Mouse (Mus musculus) embryonic facial prominence, embryonic 15.5 days (tissue): ENCODE data around the gene Olfr12. TPM values are rescaled to one million over a fixed set of nuclear protein-coding genes. Genes with fewer than 3 reads are reported as not detected.

ENCODE experiments used
- ATAC-seq: fragments of 200-750 bp; cut with Nextera tagmentation; 2 replicates; pipeline ENCODE4 v1.8.0; 2017; ENCODE audit warnings: low read depth, moderate TSS enrichment; ENCODE audit not compliant: insufficient number of reproducible peaks, low FRiP score, low TSS enrichment
- H3K27ac ChIP-seq: fragments of 300-500 bp; sonication (generic); replicated peaks from 2 replicates; pipeline ENCODE4 v1.5.1; 2015; ENCODE audit warnings: mild to moderate bottlenecking, inconsistent platforms
- H3K27me3 ChIP-seq: fragments of 300-500 bp; sonication (generic); 2 replicates; pipeline ENCODE4 v1.6.1; 2015; ENCODE audit warnings: inconsistent platforms
- H3K36me3 ChIP-seq: fragments of 300-500 bp; sonication (generic); 2 replicates; pipeline ENCODE4 v1.6.1; 2015; ENCODE audit warnings: mild to moderate bottlenecking, inconsistent platforms
- H3K4me1 ChIP-seq: fragments of 300-500 bp; sonication (generic); 2 replicates; pipeline ENCODE4 v1.6.1; 2015; ENCODE audit warnings: inconsistent platforms
- H3K4me2 ChIP-seq: fragments of 300-500 bp; sonication (generic); replicated peaks from 2 replicates; pipeline ENCODE4 v1.6.1; 2015; ENCODE audit warnings: mild to moderate bottlenecking, inconsistent platforms
- H3K4me3 ChIP-seq: fragments of 300-500 bp; sonication (generic); replicated peaks from 2 replicates; pipeline ENCODE4 v1.5.1; 2015; ENCODE audit warnings: mild to moderate bottlenecking, inconsistent platforms
- H3K9ac ChIP-seq: fragments of 300-500 bp; sonication (generic); 2 replicates; pipeline ENCODE4 v1.6.1; 2015; ENCODE audit warnings: inconsistent platforms
- H3K9me3 ChIP-seq: fragments of 300-500 bp; sonication (generic); replicated peaks from 2 replicates; pipeline ENCODE4 v1.6.1; 2016; ENCODE audit warnings: inconsistent platforms
- WGBS: fragments of 180-500 bp; shearing (Covaris S2); methylation state at CpG from one replicate; pipeline ENCODE4 v1.1.7; 2015; 5-methylcytosine and 5-hydroxymethylcytosine counted together
- polyA plus RNA-seq: library from polyadenylated mRNA; unstranded; fragments of >200 nt; fragmentation: Nextera tagmentation; extraction: Ambion mirVana; gene quantifications from 2 replicates; pipeline ENCODE4 v1.2.1, GENCODE M21; 2015

Gene Olfr12
- polyA plus RNA-seq, 1 experiment from 2014 or later, result 0.05 TPM

DNA sequence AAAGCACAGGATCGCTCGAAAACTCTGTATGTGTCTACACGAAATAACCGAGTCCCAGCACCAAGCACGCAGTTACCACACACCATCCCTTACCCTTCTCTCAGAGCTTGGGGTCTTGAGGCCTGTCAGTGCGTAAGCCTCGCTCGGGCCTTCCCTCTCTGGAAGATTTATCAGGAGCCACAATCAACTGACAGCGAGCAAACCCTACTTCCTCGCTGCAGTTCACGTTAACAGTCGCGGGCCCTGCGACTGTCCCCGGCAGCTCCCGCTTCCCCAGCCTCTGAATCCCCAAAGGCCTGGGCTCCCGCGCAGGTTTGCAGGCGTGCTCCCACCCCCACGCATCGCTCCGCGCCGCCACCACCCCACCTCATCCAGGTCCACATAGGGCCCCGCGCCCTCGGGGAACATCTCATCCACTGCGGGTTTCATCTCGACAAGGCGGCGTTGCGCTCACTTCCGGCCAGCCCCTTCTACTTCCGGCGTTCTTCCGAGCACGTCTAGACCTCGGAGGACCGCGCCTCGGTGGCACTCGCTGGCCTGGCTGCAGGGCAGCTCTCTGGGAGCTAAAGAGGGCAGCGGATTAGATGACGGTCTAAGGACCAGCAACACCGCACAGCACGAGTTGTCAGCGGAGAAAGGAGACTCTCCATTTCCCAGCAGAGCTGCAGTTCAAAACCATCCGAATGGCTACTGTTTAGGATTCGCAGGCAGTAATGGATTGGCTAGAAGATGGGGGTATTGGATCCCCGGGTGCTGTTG lies 24.1 kb downstream of the Olfr12 start, which contains the start of gene Cops9:
Gene Cops9 (minus strand): TSS at position 472 of the 759 bp plus-strand sequence.
- Histone ChIP-seq H3K36me3 (peaks cover 29% of the 10 kb centered on the region), H3K4me2 (peak within 1 kb of the TSS; percentile 90), H3K27ac (peak within 1 kb of the TSS; percentile 75), H3K27me3 (no peaks in the 10 kb centered on the region; the same call in 1 of the 2 replicates), H3K9ac (peak within 1 kb of the TSS; percentile 96), H3K9me3 (no peaks in the 10 kb centered on the region), H3K4me1 (peaks cover 22% of the 10 kb centered on the region), H3K4me3 (peak within 1 kb of the TSS; percentile 96)
- WGBS, result under 1% methylated on average over 50 of the region's 50 CpGs
- ATAC-seq, result peak; percentile 87

DNA sequence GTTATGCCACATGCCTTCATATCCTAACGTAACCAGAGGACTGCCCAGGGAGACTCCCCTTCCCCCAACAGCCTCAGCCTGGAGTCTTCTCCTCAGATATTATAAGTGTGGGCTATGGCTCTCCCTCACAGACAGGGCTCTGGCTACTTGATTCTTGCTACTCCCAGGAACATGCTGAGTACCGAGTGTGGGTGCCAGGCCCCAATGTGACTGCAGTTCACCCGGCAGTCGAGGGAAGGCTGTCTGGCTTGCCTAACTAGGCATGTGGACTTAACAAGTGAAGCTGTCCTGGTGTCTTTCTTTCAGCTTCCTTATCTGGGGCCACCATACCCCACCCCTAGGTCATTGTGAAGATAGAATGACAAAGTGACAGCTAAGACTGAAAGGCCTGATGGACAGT lies 26.1 kb downstream of the Olfr12 start:
- Histone ChIP-seq H3K27ac (no peak overlapping the region), H3K36me3 (peaks cover 10% of the 10 kb centered on the region), H3K9me3 (no peaks in the 10 kb centered on the region), H3K9ac (no peak overlapping the region), H3K4me2 (no peak overlapping the region), H3K27me3 (no peaks in the 10 kb centered on the region; the same call in 1 of the 2 replicates), H3K4me3 (no peak overlapping the region), H3K4me1 (peaks cover 35% of the 10 kb centered on the region)
- no peak for ATAC-seq
- 78% methylated on average over 4 of the region's 4 CpGs for WGBS

DNA sequence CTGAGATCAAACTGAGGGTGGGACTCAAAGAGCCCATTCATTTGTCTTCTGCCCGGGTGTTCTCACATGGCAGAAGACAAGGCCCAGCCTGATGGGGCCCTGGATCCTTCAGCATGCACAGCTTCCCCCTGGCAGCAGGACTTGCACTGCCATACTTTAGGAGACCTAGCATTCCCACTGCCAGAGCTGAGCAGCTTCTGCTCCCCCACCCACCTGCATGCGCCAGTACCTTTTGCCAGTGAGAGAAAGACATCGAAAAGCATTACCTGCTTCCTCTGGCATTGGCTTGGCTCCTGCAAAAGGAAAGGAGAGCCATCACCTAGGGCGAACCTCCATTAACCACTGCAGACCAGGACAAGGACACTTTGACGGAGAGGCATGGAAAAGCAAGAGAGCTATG lies 27.3 kb downstream of the Olfr12 start:
- no peak for ATAC-seq
- WGBS, result 81% methylated on average over 5 of the region's 5 CpGs
- H3K9me3 ChIP-seq, result no peaks in the 10 kb centered on the region
- H3K27me3 ChIP-seq, result no peaks in the 10 kb centered on the region; the same call in 1 of the 2 replicates
- no peak overlapping the region for H3K4me2 ChIP-seq
- no peak overlapping the region for H3K27ac ChIP-seq
- peaks cover 35% of the 10 kb centered on the region for H3K4me1 ChIP-seq
- no peak overlapping the region for H3K9ac ChIP-seq
- no peak overlapping the region for H3K4me3 ChIP-seq
- H3K36me3 ChIP-seq, result 0 out of 2 replicates have a peak, but pooled peaks cover under 1% of the 10 kb centered on the region

DNA sequence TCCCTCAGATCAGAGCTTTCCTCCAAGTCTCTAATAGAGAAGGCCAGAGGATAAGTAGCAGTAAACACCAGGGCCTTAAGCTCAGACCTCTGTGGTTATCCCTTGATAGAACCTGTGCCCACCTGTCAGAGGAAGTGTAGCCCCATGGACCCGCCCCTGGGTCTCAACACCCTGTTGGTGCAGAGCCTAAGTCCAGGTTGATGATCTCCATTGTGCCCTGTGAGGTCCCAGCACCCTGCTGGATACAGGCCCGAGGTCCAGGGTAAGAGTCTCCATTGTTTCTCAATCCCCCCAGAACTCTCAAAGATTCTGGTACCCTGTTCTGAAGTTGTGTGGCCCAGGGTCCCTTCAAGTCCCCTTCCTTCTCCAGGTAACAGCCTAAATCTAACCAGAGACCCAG lies 28.5 kb downstream of the Olfr12 start:
- Histone ChIP-seq H3K4me3 (no peak overlapping the region), H3K4me2 (no peak overlapping the region), H3K9me3 (no peaks in the 10 kb centered on the region), H3K27ac (no peak overlapping the region), H3K9ac (no peak overlapping the region), H3K4me1 (peaks cover 23% of the 10 kb centered on the region), H3K36me3 (no peaks in the 10 kb centered on the region), H3K27me3 (no peaks in the 10 kb centered on the region; the same call in 1 of the 2 replicates)
- WGBS, result 51% methylated on average over 2 of the region's 2 CpGs
- no peak for ATAC-seq

DNA sequence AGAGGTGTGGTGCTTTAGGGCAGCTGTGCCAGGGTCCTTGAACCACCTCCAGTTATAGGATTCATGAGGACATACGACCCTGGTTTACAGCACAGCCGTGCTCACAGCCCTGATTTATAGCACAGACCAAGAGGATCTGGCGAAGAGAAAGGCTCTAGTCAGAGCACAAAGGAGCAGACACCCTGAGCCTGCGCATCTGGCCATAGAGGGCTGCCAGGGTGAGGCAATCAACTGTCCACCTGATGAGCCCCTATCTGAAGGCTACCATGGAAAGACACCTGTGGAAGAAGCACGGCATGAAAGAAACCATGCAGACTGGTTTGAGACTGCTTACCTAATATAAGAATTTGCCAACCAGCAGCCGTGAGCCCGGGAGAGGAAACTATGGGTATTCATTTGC lies 29.0 kb downstream of the Olfr12 start:
- no peaks in the 10 kb centered on the region; the same call in 1 of the 2 replicates for H3K27me3 ChIP-seq
- no peak overlapping the region for H3K27ac ChIP-seq
- no peaks in the 10 kb centered on the region for H3K36me3 ChIP-seq
- no peaks in the 10 kb centered on the region for H3K9me3 ChIP-seq
- no peak overlapping the region for H3K9ac ChIP-seq
- peaks cover 21% of the 10 kb centered on the region for H3K4me1 ChIP-seq
- no peak for ATAC-seq
- 77% methylated on average over 7 of the region's 7 CpGs for WGBS
- H3K4me2 ChIP-seq, result no peak overlapping the region
- no peak overlapping the region for H3K4me3 ChIP-seq

DNA sequence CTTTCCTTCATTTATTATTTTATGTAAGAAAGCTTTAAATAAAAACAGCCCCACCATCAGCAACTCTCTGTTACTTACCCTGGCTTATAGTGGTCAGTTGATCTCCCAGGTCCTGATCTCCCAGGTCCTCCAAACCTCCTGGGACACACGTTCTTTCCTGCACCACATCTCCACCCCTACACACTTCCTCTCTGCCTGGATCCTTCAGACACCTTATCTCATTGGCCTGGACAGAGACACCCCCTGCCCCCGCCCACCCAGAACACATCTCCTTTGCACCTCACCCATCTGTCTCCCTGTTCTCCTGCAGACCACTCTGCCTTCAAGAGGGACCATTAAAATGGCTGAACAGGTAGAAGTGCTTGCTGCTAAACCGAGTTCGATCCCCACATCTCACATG lies 29.4 kb downstream of the Olfr12 start:
- no peak for ATAC-seq
- WGBS, result 68% methylated on average over 4 of the region's 4 CpGs
- H3K4me2 ChIP-seq, result no peak overlapping the region
- no peaks in the 10 kb centered on the region for H3K36me3 ChIP-seq
- no peaks in the 10 kb centered on the region; the same call in 1 of the 2 replicates for H3K27me3 ChIP-seq
- H3K4me3 ChIP-seq, result no peak overlapping the region
- peaks cover 19% of the 10 kb centered on the region for H3K4me1 ChIP-seq
- H3K9me3 ChIP-seq, result no peaks in the 10 kb centered on the region
- H3K27ac ChIP-seq, result no peak overlapping the region
- H3K9ac ChIP-seq, result no peak overlapping the region

DNA sequence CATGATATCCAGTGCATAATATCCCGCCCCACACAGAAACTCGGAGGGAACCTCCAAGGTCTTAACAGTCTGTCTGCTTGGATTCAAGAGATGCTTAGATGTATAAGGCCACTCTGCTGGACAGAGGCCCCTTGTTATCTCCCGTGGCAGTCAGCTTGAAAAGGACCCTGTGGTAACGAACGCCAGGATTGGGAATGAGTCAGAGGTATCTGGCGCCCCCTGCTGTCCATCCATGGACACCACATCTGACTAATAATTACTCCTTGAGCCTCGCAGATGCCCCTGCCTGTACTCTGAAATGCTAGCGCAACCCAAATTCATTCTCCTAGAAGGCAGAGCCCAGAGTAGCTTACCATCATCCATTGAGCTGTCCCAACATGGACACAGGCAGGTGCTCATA lies 30.2 kb downstream of the Olfr12 start:
- Histone ChIP-seq H3K9ac (no peak overlapping the region), H3K36me3 (no peaks in the 10 kb centered on the region), H3K4me1 (peaks cover 14% of the 10 kb centered on the region), H3K4me3 (no peak overlapping the region), H3K4me2 (peak overlapping the region; percentile 17; the same call in 1 of the 2 replicates), H3K27ac (no peak overlapping the region), H3K9me3 (no peaks in the 10 kb centered on the region), H3K27me3 (no peaks in the 10 kb centered on the region; the same call in 1 of the 2 replicates)
- no peak for ATAC-seq
- 8% methylated on average over 8 of the region's 8 CpGs for WGBS

DNA sequence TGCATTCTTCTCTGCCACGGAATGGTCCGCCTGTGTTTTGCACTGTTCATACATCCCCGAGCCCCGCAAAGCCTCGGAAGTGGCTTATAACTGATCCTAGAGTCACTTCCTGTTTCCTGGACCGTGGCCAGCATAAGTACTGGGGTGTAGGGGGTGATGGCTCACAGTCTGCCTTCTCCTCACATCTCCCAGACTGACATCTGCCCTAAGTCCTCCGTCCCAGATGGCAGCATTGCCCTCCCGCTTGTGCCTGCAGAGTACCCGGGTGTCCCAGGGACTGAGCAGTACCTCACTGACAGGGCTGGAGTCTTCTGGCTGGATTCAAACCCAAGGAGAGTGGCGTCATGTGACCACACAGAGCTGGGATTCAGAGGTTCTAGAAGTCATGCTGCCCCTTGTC lies 30.6 kb downstream of the Olfr12 start:
- Histone ChIP-seq H3K36me3 (no peaks in the 10 kb centered on the region), H3K27me3 (no peaks in the 10 kb centered on the region; the same call in 1 of the 2 replicates), H3K4me2 (peak overlapping the region; percentile 17; the same call in 1 of the 2 replicates), H3K4me3 (no peak overlapping the region), H3K9me3 (no peaks in the 10 kb centered on the region), H3K4me1 (peaks cover 14% of the 10 kb centered on the region), H3K9ac (no peak overlapping the region), H3K27ac (no peak overlapping the region)
- no peak for ATAC-seq
- 49% methylated on average over 10 of the region's 10 CpGs for WGBS

DNA sequence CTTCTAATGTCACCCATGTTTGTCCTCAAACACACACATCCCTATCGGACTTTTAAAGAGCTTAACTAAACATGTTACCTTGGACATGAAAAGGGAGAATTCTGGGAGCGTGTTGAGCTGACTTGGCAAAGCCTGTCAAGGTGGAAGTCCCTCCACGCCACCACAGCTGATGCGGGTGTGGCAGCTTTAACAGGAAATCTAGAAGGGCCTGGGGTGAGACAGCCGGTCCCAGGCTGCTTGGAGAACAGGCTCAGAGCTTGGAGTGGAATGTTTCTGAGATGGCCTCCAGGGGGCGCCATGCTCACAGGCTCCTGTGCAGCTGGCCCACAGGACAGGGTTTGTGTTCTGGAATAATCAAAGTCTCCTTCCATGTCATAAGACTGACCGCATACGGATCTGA lies 31.1 kb downstream of the Olfr12 start, which contains the start of gene Otos:
Gene Otos (minus strand): TSS at position 169 of the 400 bp plus-strand sequence.
- ATAC-seq, result no peak
- peaks cover 14% of the 10 kb centered on the region for H3K4me1 ChIP-seq
- H3K27me3 ChIP-seq, result no peaks in the 10 kb centered on the region; the same call in 1 of the 2 replicates
- WGBS, result 22% methylated on average over 8 of the region's 8 CpGs
- H3K27ac ChIP-seq, result no peak within 1 kb of the TSS
- no peaks in the 10 kb centered on the region for H3K9me3 ChIP-seq
- H3K36me3 ChIP-seq, result no peaks in the 10 kb centered on the region
- H3K4me3 ChIP-seq, result no peak within 1 kb of the TSS
- H3K9ac ChIP-seq, result no peak within 1 kb of the TSS
- peak within 1 kb of the TSS; percentile 17; the same call in 1 of the 2 replicates for H3K4me2 ChIP-seq

DNA sequence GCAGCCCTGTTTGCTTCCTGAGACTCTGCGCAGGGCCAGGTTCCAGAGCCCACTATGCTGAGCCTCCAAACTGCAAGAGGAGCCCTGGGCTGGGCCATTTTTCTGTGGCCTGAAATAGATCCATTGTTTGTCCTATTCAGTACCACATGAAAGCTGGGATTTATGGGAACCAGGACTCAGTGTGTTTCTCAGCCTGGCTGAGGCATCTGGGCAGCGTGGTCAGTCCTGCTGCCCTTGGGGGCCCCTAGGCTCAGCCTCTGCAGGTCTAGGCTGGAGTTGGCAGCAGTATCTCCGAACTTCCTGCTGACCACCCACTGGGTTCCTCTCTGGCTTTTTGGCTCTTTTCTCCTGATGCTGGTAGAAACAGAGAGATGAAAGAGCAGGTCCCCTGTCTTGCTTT lies 33.9 kb downstream of the Olfr12 start:
- Histone ChIP-seq H3K36me3 (no peaks in the 10 kb centered on the region), H3K27me3 (no peaks in the 10 kb centered on the region; the same call in 1 of the 2 replicates), H3K4me1 (peaks cover 14% of the 10 kb centered on the region), H3K27ac (no peak overlapping the region), H3K9ac (no peak overlapping the region), H3K4me2 (no peak overlapping the region), H3K9me3 (no peaks in the 10 kb centered on the region), H3K4me3 (no peak overlapping the region)
- WGBS, result 63% methylated on average over 3 of the region's 3 CpGs
- no peak for ATAC-seq

DNA sequence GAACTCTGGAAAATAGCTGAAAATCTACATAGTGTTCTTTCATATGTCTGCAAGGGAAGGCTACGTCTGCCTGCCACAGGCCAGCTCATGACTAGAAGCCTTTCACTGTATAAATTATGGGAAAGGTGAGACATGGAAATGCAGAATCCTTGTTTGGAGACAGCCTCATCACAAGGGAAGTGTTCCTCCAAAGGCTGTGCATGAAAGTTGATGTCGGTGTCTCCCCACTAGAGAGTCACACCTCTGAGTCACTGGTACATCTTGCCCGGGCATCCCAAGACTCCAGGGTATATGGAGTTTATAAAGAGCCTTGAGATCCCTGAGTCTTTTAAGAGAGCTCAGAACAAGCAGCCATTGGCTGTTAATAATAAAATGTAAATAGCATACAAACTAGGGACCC lies 35.6 kb downstream of the Olfr12 start:
- H3K9ac ChIP-seq, result no peak overlapping the region
- WGBS, result 82% methylated on average over 3 of the region's 3 CpGs
- peaks cover 6% of the 10 kb centered on the region for H3K4me1 ChIP-seq
- H3K9me3 ChIP-seq, result no peaks in the 10 kb centered on the region
- H3K36me3 ChIP-seq, result no peaks in the 10 kb centered on the region
- no peak overlapping the region for H3K4me3 ChIP-seq
- H3K27me3 ChIP-seq, result no peaks in the 10 kb centered on the region; the same call in 1 of the 2 replicates
- ATAC-seq, result no peak
- no peak overlapping the region for H3K4me2 ChIP-seq
- no peak overlapping the region for H3K27ac ChIP-seq
